Mouse (Mus musculus) urinary bladder, postnatal 14 days (tissue): ENCODE data around the gene Myl4.

Experiments used
- DNase-seq: peaks from one replicate; pipeline ENCODE4 v3.0.0; 2021; ENCODE audit warnings: low spot score

The Myl4 gene

GRCm38 (mm10) chr11:104571373-104571772 lies 20.9 kb downstream of the Myl4 start:
- peak; percentile 14 for DNase-seq

- DNase-seq, result no peak
Observed at GRCm38 (mm10) chr11:104572091-104572490, 21.6 kb downstream of the Myl4 start.

GRCm38 (mm10) chr11:104572566-104572965 lies 22.1 kb downstream of the Myl4 start:
- DNase-seq, result no peak

GRCm38 (mm10) chr11:104576772-104577612 lies 26.5 kb downstream of the Myl4 start:
- no peak for DNase-seq

- DNase-seq, result no peak
Observed at GRCm38 (mm10) chr11:104578074-104578473, 27.6 kb downstream of the Myl4 start.

GRCm38 (mm10) chr11:104579084-104579483 lies 28.6 kb downstream of the Myl4 start:
- DNase-seq, result no peak

- DNase-seq, result no peak
Observed at GRCm38 (mm10) chr11:104579575-104579974, 29.1 kb downstream of the Myl4 start.

GRCm38 (mm10) chr11:104580091-104580490 lies 29.6 kb downstream of the Myl4 start:
- no peak for DNase-seq

- no peak for DNase-seq
Observed at GRCm38 (mm10) chr11:104580606-104581005, 30.1 kb downstream of the Myl4 start.

GRCm38 (mm10) chr11:104581446-104582307 lies 31.2 kb downstream of the Myl4 start:
- no peak for DNase-seq

- DNase-seq, result no peak
Observed at GRCm38 (mm10) chr11:104582308-104582606, 31.8 kb downstream of the Myl4 start.

GRCm38 (mm10) chr11:104582630-104583364 lies 32.3 kb downstream of the Myl4 start:
- DNase-seq, result no peak

GRCm38 (mm10) chr11:104585495-104585894 lies 35.0 kb downstream of the Myl4 start:
- DNase-seq, result no peak

- no peak for DNase-seq
Observed at GRCm38 (mm10) chr11:104587904-104588303, 37.4 kb downstream of the Myl4 start.

GRCm38 (mm10) chr11:104588513-104588912 lies 38.0 kb downstream of the Myl4 start:
- no peak for DNase-seq

- no peak for DNase-seq
Observed at GRCm38 (mm10) chr11:104589570-104589969, 39.1 kb downstream of the Myl4 start.

- peak; percentile 80 for DNase-seq
Observed at GRCm38 (mm10) chr11:104590148-104590547, 39.7 kb downstream of the Myl4 start.

- no peak for DNase-seq
Observed at GRCm38 (mm10) chr11:104592066-104592835, 41.8 kb downstream of the Myl4 start.

GRCm38 (mm10) chr11:104596365-104596764 lies 45.9 kb downstream of the Myl4 start:
- DNase-seq, result no peak

- peak; percentile 16 for DNase-seq
Observed at GRCm38 (mm10) chr11:104599265-104599945, 48.9 kb downstream of the Myl4 start.

GRCm38 (mm10) chr11:104600675-104601074 lies 50.2 kb downstream of the Myl4 start:
- DNase-seq, result no peak
